Mouse (Mus musculus): Measurements from ENCODE around the gene Stk32c. TPM values are rescaled to one million over a fixed set of nuclear protein-coding genes. Genes with fewer than 3 reads are reported as not detected.
A peak's percentile ranks its signal among the peaks of the same experiment; 100 is the strongest.

Stk32c gene
- total RNA-seq, 2 experiments from 2014 or later, result 0.36 to 0.48 TPM

DNA sequence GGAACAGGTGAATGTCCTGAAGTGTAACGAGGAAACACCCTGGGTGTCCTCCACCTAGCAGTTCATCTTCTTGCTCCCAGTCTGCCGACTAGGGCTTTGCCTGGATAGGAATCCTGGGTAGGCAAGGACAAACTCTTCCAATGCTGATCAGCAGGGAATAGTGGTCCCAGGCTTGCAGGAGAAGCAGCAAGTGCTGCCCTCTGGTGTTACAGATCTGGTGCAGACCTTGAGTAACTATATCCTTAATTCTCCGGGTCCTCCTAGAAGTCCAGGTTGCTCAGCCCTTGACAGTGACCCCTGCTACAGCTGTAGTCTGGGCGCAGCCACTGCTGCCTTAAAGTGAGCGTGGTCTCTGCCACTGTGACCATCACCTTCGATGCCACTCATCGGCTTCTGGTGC is 13.0 kb downstream of the Stk32c start:
- no peak for DNase-seq

GRCm38 (mm10) chr7:139197022-139197421 is 16.1 kb downstream of the Stk32c start:
- DNase-seq, result no peak

GRCm38 (mm10) chr7:139191619-139192018 is 21.5 kb downstream of the Stk32c start:
- no peak for DNase-seq

- no peak for DNase-seq
Measured at GRCm38 (mm10) chr7:139190616-139191015, 22.5 kb downstream of the Stk32c start.

DNA sequence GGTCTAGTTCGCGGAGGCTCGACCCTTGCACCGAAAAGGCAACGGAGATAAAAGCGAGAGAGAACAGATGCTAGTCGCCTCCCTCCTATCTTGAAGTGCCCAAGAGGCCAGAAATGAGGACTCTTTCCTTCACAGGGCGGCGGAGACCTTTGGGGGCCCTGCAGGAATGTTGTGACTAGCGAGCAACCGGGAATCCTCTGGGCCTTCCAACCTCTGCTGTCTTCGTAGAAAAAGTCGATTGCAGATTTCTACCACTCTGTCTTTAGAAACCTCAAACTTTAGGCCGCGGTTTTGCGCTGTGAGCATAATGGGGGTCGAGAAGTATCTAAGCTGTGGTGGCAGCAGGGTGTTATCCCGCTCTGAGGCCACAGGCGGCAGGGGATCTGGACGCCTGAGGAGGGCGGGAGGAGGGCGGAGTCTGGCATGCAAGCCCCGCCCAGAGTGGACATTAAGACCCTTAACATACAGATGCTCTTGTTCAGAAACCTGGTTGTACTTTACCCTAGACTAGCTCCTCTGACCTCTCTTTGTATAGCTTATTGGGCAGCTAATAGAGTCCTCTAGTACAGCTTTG is 24.4 kb downstream of the Stk32c start:
- no peak for DNase-seq

DNA sequence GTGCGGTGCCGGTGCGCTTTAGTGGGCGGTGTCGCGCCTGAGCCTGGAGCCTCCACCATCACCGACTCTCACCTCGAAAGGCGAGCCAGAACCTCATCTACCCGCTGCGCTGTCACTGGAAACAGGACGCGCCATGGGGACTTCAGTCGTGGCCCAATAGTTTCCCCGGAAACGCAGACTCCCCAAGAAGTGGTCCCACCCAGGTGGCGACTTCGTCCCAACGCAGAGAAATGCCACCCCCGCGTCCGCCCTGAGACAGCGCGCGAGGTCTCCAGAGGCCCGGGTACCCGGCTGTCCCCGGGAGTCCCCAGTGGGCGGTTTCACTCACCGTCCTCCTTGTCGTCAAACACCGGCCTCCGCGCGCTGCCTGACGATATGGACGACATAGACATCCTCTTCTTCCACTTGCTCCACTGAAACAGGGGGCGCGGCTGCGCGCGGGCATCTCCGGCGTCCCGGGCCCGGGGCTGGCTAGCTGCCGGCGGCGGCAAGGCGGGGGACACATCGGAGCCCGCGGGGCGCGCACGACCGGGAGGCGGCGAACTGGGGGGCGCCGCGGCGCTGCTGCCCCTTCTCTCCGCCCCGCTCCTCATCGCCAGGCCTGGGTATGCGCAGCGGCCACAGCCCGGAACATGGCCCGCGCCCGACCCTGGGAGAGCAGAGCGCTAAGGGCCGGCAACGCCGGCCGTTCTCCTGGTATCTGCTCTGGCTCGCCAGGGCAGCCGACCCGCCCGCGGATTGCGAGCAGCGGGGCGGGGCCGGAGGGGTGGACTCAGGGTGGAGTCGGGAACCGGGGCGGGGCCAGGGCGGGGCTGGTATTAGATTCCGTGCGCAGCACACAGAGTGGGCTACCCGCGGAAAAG is 25.1 kb downstream of the Stk32c start:
- DNase-seq, result peak; percentile 71

DNA sequence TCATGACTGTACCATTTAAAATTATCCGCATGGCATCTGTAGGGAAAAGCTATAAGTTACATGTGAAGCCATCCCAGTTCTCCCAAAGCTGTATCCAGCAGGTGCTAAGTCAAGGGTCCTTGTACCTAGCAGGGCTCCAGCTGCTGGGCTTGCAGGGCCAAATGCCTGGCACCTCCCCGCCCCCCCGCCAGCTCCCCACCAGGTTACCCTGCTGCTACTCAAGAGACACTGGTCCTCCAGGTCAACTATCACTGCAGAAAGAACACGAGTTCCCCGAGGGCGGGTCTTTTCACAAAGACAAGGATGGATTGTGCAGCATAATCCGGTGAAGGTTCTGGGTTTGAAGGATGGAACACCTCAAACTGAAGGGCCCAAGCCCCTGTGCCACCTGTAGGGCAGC is 25.8 kb downstream of the Stk32c start:
- no peak for DNase-seq

DNA sequence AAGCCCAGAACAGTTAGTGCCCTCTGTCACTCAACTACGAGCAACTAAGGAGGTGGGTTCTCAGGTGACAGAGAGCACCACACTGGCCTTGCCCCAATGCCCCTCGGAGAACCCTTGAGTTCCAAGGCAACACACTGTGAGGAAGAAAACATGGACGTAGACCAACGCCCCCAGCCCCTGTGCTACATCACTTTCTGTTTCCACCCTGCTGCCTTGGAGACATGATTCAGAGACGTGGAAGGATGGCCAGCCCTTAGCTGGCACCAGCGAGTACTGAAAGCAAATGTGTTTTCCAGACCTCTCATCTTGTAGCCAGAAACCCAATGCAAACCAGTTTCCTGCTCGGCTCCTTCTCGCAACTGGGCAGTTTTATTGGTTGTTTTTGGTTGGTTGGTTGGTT is 26.7 kb downstream of the Stk32c start:
- DNase-seq, result no peak

- DNase-seq, result no peak
Measured at GRCm38 (mm10) chr7:139185971-139186370, 27.1 kb downstream of the Stk32c start.

GRCm38 (mm10) chr7:139184846-139185245 is 28.3 kb downstream of the Stk32c start:
- DNase-seq, result no peak

- DNase-seq, result no peak
Measured at GRCm38 (mm10) chr7:139184396-139184795, 28.7 kb downstream of the Stk32c start.

DNA sequence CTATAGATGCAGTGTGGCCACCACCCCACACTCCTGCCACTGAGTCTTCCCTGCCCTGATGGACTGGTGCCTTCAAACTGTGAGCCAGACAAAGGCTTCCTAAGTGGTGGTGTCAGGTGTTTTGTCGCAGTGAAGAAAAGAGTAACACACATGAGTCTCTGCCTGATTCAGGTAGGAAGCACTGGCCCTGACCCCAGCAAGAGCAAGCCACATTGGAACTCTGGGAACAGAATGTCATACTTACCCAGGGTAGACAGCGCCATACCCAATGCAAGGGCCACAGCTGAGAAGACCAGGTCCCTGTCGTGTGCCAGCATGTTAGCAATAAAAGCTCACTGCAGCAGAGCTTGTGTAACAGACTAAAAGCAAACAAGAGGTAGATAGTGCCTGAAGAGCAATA is 33.0 kb downstream of the Stk32c start:
- DNase-seq, result no peak

- no peak for DNase-seq
Measured at GRCm38 (mm10) chr7:139179299-139179698, 33.8 kb downstream of the Stk32c start.

DNA sequence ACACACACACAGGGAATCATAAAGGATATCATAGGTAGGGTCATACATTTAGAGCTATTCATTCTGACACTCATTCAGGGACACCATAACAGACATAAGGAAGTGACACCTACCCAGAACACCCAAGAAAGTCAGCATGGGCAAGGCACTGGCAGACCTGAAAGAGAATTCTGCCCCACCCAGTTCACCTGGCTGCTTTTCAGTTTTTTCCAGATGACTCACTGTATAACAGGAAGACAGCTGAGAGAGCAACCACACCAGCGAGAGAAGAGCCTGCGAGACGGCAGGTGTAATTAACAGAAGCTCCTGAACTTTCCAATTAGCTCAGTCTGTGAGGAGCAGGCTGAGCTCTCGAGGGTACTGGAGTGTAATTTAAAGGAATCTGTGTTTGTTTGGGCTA is 44.0 kb downstream of the Stk32c start:
- DNase-seq, result no peak

DNA sequence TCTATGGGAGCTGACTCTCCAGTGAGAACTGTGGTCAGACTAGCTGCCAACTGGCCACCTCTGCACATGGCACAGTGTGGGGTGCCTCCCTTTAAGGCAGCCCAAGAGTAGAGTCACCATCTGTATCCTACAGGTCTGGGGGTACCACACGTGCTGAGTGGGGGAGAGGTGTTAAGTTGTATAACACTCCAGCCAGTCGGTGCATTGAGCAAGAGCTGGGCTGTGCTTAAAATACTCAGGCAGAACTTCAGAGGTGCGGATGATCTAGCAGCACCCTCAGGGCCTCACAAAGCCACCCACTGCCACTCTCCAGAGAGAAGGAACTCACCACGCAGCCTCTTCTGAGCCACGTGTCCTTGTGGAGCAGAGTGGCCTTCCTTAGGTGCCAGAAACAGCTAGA is 48.7 kb downstream of the Stk32c start:
- no peak for DNase-seq

DNA sequence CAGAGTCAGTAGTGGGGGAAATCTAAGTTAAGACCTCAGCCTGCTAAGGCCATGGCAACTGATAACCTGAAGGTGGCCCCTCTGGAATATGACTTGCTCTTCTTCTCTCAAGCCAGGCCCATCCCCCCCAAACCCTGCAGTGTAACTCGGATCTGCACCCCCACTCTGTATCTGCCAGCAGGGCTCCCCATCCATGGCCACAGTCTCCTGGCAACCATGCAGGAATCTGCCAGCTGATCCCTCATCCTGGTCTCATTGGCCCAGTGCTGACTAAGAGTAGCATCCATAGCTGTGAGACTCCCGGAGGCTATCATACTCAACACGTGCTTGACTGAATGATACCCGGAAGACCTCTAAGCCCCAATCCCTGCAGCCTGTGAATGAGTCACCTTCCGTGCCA is 54.2 kb downstream of the Stk32c start:
- DNase-seq, result no peak

DNA sequence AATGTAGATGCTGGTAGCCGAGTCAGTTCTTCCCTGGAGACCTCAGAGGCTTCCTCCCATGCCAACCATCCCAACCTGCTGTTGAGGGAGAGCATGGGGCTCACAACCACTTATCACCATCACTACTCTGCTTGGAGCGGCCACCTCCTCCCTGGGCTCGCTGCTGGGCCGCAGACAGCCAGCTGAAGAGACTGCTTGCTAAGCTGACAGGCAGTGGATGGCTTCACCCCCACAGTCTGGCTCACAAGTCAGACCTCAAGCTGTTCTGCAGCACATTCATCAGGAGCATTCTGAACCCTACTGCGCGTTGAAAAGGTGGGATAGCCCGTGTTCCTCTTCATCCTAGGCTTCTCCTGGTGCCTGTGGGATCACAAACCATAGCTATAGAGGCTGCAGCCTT is 54.6 kb downstream of the Stk32c start:
- no peak for DNase-seq

- DNase-seq, result no peak
Measured at GRCm38 (mm10) chr7:139157541-139157940, 55.6 kb downstream of the Stk32c start.

DNA sequence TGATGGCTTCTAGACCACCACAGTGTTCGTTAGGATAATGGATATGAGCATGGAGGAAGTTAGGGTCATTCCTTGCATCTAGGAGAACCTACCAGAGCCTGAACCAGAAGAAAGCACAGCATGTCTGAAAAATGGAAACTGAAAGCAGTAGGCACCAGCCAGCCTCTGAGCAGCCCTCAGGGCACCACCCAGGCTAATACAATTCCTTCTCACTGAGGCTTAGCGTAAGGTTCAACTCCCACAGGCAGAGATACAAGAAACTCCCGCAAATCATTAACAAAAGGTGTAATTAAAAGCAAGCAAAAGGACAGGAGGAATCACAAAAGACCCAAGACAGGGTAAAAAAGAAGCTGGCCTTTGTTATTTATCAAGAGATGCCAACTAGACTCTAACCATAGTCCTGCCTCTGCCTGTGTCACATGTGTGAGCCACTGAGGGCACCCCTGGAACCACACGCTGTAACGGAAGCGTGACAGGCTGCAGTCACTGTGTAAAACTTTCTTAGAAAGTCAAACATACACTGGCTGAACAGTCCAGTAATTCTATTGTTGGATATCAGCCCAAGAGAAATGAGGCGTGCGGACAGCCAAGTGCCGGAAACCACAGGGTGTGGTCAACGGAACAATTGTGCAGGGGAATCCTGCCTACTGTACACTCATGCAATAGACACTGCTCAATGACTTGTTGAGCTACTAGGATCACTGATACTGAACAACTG is 56.6 kb downstream of the Stk32c start:
- DNase-seq, result peak; percentile 15

- no peak for DNase-seq
Measured at GRCm38 (mm10) chr7:139152927-139153326, 60.2 kb downstream of the Stk32c start.

DNA sequence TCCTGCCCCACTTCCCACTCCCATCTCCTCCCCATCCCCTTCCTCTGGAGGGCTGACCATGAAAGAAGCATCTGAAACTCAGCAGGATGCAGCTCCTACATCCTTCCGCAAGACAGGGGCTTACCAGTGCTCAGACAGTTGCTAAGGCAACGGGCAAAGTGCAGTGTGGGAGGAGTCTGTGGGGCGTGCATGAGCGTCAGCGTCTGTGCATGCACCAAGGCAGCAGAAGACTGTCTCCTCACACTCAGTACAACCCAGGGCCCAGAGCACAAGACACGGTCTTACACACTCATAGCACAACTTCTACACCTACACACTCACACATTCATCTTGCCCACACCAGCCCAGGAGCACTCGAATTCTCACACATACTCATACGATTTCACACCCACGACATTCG is 62.0 kb downstream of the Stk32c start:
- no peak for DNase-seq

DNA sequence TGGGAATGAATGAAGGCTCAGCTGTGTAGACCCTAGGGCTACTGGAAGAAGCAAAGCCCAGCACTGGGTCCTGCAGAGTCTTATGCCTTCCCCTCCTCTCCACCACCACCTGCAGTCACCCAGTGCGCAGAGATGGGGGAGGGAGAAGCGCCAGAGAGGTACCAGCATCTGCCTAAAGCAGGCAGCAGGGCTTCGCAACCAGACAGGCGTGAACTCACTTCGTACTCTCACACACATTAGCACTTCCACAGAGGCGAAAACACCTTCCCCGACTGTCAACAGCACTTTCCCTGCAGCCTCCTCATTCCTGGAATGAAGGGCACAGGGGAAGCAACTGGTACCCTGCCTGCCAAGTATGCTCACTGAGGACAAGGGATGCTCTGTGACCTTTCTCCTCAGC is 63.7 kb downstream of the Stk32c start:
- DNase-seq, result no peak

- DNase-seq, result no peak
Measured at GRCm38 (mm10) chr7:139147360-139147759, 65.7 kb downstream of the Stk32c start.

All from gastrocnemius, postnatal 25 days (tissue).